Mouse (Mus musculus) ovary, adult 2 months (tissue): ENCODE data around the gene Gm42420. TPM values are rescaled to one million over a fixed set of nuclear protein-coding genes. Genes with fewer than 3 reads are reported as not detected.

Source experiments
- polyA plus RNA-seq: library from polyadenylated mRNA; depleted of rRNA; stranded (reverse); fragments of >200 nt; gene quantifications from 2 replicates; pipeline ENCODE4 v1.2.3, GENCODE M21; 2012; rRNA removed

Gene Gm42420
- 1.0 and 1.1 TPM in 2 replicates for polyA plus RNA-seq

DNA sequence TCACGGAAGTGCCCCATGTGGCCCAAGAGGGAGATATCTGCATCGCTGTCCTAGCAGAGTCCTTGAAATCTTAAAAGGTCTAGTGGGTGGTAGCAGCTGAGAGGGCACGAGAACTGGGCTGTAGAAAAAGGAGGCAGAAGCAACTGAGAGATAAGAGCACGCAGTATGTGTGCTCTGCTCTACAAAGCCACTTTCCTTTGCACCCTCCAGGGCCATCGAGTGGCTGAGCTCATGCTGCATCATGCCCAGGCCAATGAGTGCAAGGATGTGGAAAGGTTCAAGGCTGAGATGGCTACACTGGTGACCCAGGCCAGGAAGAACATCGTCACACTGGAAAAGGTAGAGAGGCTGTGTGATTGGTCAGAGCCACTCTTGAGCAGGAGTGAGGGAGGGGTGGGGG, at the start of gene Gm42420:
Gm42420 (plus strand) TSS at position 237 of the 400 bp plus-strand sequence.

GRCm38 (mm10) chr6:39557723-39558261, 27.8 kb upstream of the Gm42420 start, which contains the start of gene Dennd2a:
TSS of gene Dennd2a (minus strand) at chr6:39557867.

GRCm38 (mm10) chr6:39573791-39574554, 11.6 kb upstream of the Gm42420 start, which contains the start of gene Adck2:
TSS of gene Adck2 (plus strand) at chr6:39573873.

DNA sequence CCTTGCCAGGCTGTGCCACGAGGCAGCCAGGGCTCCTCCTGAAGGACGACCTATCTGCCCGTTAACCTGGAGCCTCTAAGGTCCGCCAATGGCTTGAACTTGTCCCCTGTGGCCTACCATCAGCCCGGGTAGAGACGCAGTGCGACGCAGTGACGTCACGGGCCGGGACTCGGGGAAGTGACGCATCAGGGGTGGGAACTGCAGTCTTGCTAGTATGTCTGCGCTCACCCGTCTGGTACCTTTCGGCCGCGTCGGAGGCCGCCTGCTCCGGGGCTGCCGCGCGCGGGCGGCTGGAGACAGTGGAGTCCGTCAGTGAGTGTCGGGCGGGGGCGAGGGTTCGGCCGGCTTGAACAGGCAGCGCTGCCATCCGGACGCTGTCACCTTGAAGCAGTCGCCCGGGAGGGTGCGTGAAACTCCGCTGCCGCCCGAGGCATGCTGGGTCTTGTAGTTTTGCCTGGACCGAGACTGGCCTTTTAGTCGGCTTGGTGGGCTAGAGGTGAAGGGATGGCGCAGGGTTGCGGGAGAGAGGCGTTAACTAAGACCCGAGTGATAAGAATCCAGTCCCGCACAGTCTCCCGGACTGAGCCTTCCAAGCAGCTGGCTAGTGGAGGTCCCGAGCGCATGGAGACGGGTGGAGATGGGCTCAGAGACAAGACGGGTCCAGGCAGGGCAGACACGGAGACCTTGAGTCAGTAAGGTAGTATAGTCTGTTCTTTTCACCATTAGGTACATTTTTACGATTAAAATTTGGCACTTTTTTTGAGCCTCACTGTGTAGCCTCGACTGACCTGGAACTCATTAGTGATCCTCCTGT, 7.1 kb downstream of the Gm42420 start, which contains the start of gene Ndufb2:
Ndufb2 (plus strand) TSS at position 174 of the 814 bp plus-strand sequence.

Other genes starting within 250 kb of the Gm42420 start
- 21.1 and 22.3 TPM in 2 replicates for gene Slc37a3, start 208.1 kb upstream of the Gm42420 start, polyA plus RNA-seq
- 1.2 and 2.2 TPM in 2 replicates for gene Rab19, start 204.6 kb upstream of the Gm42420 start, polyA plus RNA-seq
- gene Mkrn1, start 165.3 kb upstream of the Gm42420 start, polyA plus RNA-seq = 46.2 and 53.5 TPM in 2 replicates
- gene Dennd2a, start 27.9 kb upstream of the Gm42420 start, polyA plus RNA-seq = 31.3 and 36.8 TPM in 2 replicates
- 20.0 and 20.7 TPM in 2 replicates for gene Adck2, start 11.9 kb upstream of the Gm42420 start, polyA plus RNA-seq
- gene Ndufb2, start 6.8 kb downstream of the Gm42420 start, polyA plus RNA-seq = 407 and 414 TPM in 2 replicates
- gene Braf, start 139.7 kb downstream of the Gm42420 start, polyA plus RNA-seq = 5.0 and 10.3 TPM in 2 replicates
- gene Mrps33, start 225.2 kb downstream of the Gm42420 start, polyA plus RNA-seq = 16.3 and 23.9 TPM in 2 replicates